Mouse (Mus musculus) frontal cortex, postnatal 14 days (tissue): ENCODE results near the gene Dtx3.

ENCODE experiments used
- DNase-seq, 2 experiments: peaks; one replicate each; pipeline ENCODE4 v3.0.0; 2022; ENCODE audit warnings: low spot score in 2 of 2

The Dtx3 gene

GRCm38 (mm10) chr10:127185506-127185905 lies 10.0 kb downstream of the Dtx3 start:
- DNase-seq, result no peak

- DNase-seq, result no peak
Observed at GRCm38 (mm10) chr10:127185101-127185500, 10.4 kb downstream of the Dtx3 start.

- DNase-seq, result no peak
Observed at GRCm38 (mm10) chr10:127183759-127184158, 11.8 kb downstream of the Dtx3 start.

GRCm38 (mm10) chr10:127182624-127183023 lies 12.9 kb downstream of the Dtx3 start:
- no peak for DNase-seq

- DNase-seq, result no peak
Observed at GRCm38 (mm10) chr10:127181566-127181965, 14.0 kb downstream of the Dtx3 start.

DNA sequence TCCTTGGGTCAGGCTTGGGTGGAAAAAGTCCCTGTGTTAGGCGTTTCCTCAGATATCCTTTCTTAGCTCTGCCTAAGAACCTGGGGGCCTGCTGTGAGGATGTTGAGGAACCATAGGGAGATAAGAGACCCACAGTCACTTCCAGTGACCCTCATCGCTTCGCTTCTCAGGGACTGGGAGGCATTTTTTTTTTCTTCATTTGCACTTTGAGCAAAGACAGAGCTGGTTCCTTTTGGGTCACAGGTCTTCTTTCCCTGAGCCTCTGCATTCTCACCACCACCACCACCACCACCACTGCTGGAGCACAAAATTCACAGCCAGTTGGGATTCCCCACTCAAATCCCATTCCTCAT lies 14.9 kb downstream of the Dtx3 start:
- DNase-seq, result no peak

DNA sequence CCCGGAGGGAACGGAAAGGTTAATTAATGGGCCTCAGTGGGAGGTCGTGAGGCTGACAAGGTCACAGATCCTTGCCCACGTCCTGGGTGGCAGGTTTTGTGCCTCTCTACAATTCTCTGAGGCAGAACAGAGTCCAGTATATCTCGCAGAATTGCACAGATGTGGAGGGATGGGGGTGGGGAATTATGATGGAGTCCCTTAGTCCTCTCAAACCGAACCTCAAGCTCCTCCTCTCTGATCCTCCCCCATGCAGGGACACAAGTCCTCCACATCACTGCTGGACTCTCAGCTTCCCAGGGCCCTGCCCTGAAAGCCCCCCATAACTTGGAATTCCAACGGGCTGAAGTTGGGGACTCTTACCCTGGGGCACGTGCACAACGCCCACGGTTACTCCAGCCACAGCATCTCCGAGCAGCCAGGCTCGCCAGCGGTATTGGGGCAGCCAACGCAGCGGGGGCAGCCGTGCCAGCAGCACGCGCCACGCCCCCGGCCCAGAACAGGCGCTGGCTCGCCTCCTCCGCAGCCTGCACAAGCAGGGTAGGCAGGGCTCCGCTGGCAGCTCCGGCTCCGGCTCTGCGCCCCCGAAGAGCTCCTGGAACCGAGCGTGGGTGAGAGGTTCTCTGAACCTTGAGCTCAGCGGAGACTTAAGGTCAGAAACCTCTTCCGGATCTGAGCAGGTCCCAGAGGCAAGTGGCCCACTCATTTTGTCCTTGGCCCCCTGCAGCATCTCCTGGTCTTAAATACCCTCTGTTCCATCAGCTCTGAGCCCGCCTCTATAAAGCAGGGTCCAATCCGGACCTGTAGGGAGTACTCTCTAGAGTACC lies 15.4 kb downstream of the Dtx3 start, which contains the start of gene Slc26a10:
TSS of gene Slc26a10 (minus strand) at position 775 of the 824 bp plus-strand sequence.
- DNase-seq, result no peak

DNA sequence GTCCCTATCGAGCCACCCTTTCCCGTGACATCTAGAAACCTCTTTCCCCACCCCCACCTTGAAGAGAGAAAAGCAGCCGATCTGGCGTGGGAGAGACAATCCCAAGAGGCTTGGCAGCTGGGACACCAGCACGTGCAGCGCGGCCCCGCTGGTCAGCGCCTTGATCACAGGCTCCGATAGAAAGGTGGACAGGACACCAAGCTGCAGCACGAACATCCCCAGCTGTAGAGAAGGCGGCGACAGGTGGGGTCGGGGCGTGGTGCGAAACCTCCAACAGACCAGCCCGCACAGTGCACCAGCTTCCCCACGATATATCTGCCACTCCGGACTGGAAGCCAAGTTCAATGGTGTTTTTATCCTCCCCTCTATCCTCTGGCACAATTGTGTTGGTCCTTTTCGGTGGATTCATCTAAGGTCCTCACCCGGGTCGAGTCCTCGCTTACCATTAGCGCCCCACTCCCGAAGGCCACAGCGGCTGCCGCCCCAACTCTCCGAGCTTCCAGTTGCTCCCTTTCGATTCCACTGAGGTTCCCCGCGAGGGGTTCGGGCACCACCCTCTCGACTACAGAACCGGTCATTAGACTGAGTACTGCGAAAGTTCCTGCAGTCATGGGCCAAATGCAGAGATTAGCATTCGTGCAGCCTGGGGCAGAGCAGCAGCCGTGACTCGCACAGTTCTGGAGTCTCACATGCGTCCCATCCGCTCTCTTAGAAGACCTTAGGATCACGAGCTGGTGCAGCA lies 17.1 kb downstream of the Dtx3 start:
- DNase-seq, result no peak

GRCm38 (mm10) chr10:127177719-127178118 lies 17.8 kb downstream of the Dtx3 start:
- peak in 1 of 2 experiments; percentile 71 for DNase-seq

GRCm38 (mm10) chr10:127177235-127177634 lies 18.3 kb downstream of the Dtx3 start:
- no peak for DNase-seq

DNA sequence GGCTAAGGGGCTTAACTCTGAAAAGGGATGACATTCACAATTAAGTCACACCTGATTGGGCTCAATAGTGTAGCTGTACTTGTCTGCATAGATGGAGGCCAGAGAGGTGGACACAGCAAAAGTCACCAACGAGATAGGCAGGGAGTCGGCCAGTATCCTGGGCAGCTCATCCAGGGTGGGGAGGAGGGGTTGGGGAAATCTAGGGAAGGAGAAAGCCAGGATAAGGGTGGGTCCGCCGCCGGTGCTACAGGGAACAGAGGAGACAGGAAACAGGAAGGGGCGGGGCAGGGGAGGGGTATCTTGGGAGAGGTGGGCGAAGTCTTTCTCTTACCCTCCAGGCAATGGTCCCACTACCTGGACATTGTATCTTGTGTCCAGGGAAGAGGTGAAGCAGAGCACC lies 18.8 kb downstream of the Dtx3 start:
- no peak for DNase-seq

DNA sequence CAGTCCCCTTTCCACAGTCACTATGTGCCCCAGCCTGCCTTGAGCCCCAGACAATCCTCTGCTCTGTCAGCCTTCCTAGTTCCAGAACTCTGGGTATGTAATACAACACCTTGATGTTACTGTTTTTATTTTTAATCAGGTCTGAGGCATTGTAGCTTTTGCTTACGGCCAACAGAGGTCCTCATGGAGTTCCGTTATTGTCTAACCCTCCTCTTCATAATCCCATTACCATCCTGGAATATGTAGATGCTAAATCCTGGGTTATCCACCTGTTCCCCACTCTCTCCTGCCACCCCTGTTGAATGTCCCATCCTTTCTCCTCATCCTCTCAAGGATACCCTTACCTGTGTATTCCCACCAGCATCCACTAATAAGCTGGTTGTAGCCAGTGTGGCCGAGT lies 19.3 kb downstream of the Dtx3 start:
- DNase-seq, result no peak

DNA sequence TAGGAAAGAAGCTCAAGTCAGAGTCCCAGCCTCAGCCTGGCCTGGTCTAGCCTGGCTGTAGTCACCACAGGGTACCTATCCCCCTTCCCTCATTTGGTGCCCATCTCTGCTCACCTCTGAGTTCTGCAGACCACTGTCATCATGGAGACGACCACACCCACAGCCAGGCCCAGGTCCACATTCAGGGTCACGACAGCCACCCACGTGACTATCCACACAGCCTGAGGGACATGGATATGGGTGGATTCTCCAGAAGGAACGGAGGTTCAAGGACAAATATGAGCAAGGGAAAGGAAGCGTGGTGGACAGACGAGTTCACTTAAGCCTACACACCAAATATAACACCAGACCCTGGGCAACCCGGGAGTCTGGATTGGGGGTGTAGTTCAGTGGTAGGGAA lies 21.4 kb downstream of the Dtx3 start:
- no peak for DNase-seq

- no peak for DNase-seq
Observed at GRCm38 (mm10) chr10:127173148-127174065, 22.1 kb downstream of the Dtx3 start.

DNA sequence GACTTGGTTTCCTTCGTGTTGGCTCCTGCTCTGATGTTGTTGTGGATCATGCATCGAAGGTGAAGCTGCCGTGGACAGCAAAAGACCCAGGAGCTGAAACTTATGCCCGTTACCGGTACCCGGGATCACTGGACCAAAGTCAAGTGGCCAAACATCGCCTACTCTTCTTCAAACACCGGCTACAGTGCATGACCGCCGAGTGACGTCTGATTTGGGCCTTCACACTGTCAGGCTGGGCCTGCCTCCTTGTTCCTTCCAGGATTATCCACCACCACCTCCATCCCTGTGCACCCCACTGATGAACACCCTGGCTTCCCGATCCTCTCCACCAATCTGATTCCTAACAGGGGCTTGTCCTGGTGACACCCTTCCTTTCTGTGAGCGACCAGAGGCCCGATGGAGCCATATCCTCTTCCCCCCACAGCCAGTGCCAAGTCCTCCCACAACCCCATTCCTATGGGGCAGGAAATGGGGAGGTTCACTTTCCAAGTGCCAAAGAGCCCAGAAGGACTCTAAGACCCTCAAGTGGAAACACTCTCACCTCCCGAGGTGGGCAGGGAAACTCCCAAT lies 23.8 kb downstream of the Dtx3 start:
- DNase-seq, result no peak

GRCm38 (mm10) chr10:127170837-127171272 lies 24.7 kb downstream of the Dtx3 start:
- peak in 1 of 2 experiments; percentile 59 for DNase-seq

- DNase-seq, result no peak
Observed at GRCm38 (mm10) chr10:127170002-127170401, 25.5 kb downstream of the Dtx3 start.

- no peak for DNase-seq
Observed at GRCm38 (mm10) chr10:127167614-127168192, 27.8 kb downstream of the Dtx3 start.

DNA sequence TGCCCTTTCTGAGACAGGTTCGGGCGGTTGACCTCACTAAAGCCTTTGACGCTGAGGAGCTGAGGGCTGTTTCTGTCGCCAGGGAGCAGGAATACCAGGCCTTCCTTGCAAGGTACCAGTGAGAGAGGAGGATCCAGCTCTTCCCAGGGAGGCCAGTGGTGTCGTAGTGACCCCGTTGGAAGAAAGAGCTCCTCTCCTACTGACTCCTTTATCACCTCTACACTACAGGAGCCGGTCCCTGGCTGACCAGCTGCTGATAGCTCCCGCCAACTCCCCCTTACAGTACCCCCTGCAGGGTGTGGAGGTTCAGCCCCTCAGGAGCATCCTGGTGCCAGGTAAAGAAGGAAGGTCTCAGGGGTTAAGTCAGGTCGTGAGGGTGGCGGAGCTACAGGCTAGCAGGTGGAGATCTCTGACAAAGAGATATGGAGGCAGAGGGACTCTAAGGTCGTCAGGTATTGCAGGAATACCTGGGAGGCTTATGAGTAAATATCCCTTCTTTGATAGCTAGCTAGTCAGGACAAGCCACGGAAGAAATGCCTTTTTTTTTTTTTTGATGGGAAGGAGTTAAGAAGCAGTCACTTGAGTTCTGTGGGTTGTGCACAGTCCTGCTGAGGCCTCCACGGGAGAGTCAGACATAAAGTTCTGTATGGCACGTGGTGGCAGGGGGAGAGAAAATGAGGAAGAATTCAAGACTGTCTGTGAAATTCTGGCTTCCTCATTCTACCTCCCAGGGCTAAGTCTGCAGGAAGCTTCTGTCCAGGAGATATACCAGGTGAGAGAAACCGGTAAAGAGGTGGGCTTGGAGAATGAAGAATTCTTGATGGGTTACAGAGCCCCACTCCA lies 28.5 kb downstream of the Dtx3 start:
- no peak for DNase-seq

DNA sequence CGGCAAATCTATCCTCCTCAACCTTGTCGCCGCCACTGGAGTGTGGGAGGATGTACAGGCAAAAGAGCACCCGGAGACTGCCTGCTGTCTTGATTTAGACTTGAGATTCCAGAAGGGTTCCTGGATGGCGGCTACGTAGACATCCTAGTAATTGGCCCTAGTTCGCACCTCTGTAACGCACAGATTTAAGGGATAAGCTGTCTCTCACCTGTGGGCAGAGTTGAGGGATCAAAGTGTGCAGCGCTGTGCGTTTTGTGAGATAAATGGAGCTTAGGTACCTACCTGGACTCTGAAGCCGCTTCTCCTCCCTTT lies 29.2 kb downstream of the Dtx3 start:
- DNase-seq, result no peak
